Mouse (Mus musculus): ENCODE results near the gene Nek4.

The Nek4 gene

GRCm38 (mm10) chr14:30943038-30943437 is 8.1 kb upstream of the Nek4 start, which contains the start of gene Itih1:
TSS of gene Itih1 (minus strand) at chr14:30943289.
- no peak for TF ChIP-seq GATA4 (IDR thresholded peaks at IDR 0.05; ENCODE audit: insufficient replicate concordance, low read length)

- no peak for TF ChIP-seq GATA4 (IDR thresholded peaks at IDR 0.05; ENCODE audit: insufficient replicate concordance, low read length)
Measured at GRCm38 (mm10) chr14:30943860-30944674, 7.1 kb upstream of the Nek4 start.

DNA sequence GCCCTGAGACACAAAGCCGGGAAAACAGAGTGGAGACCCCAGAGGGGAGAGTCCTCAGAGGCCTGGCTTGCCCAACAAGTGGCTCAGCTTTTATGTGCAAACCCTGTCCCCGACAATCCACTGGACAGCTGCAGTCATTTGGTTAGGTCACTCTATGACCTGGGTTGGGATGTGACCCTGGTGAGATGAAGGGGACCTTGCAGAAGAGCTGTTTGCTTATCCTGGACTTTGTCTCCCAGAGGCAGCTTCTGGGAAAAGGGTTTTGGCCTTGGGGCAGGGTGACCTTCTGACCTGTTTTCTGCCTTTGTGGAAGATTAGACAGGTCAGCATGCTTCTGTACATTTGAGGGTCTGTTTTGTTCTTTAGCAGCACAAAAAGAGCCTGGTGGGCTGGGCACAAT is 6.4 kb upstream of the Nek4 start:
- peak; percentile 13; the same call in 1 of the 2 replicates for TF ChIP-seq GATA4 (IDR thresholded peaks at IDR 0.05; ENCODE audit: insufficient replicate concordance, low read length)

GRCm38 (mm10) chr14:30949986-30950385 is 1.2 kb upstream of the Nek4 start:
- TF ChIP-seq GATA4 (IDR thresholded peaks at IDR 0.05; ENCODE audit: insufficient replicate concordance, low read length): no peak

DNA sequence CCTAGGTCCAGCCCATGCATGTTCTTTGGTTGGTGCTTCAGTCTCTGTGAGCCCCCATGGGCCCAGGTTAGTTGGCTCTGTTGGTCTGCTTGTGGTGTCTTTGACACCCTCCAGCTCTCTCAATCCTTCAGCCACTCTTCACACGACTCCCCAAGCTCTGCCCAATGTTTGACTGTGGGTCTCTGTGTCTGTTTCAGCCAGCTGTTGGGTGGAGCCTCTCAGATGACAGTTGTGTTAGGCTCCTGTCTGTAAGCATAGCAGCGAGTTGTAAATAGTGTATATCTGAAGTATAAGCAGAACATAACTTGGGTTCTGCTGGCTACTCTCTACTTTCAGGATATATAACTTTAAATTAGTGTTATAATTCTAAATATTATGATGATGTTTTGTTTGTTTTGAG is 7.3 kb downstream of the Nek4 start:
- TF ChIP-seq GATA4 (IDR thresholded peaks at IDR 0.05; ENCODE audit: insufficient replicate concordance, low read length): no peak

GRCm38 (mm10) chr14:30959031-30959430 is 7.9 kb downstream of the Nek4 start:
- TF ChIP-seq GATA4 (IDR thresholded peaks at IDR 0.05; ENCODE audit: insufficient replicate concordance, low read length): no peak

DNA sequence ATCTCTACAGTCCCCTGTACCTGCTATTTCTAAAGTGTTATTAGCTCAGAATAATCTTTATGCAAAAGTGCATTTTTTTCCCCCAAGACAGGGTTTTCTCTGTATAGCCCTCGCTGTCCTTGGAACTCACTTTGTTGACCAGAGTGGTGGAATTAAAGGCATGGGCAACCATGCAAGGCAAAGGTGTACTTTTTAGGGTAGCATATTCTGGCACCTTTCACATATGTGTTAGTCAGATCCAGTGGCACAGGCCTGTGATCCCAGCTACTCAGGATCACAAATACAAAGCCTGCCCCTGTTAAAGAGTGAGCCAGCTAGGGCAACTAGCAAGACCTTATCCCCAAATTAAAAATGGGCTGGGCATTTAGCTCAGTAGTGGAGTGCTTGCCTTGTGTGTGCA is 9.2 kb downstream of the Nek4 start:
- TF ChIP-seq GATA4 (IDR thresholded peaks at IDR 0.05; ENCODE audit: insufficient replicate concordance, low read length): no peak

GRCm38 (mm10) chr14:30974204-30974603 is 23.0 kb downstream of the Nek4 start:
- no peak for TF ChIP-seq GATA4 (IDR thresholded peaks at IDR 0.05; ENCODE audit: insufficient replicate concordance, low read length)

DNA sequence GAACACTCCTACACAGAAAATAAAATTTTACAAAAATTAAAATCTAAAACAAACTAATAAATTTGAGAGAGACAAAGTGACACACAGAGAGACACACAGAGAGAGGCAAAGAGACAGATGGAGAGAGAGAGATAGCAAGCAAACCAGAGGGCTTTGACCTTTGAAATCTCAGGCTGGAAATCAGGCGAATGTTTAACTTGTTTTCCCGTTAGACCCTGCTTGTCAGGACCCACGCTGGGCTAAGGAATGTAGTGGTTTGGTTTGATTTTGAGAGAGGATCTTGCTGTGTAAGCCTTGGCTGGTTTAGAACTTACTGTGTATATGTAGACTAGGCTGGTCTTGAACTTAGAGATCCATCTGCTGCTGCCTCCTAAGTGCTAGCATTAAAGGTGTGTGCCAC is 25.0 kb downstream of the Nek4 start:
- TF ChIP-seq GATA4 (IDR thresholded peaks at IDR 0.05; ENCODE audit: insufficient replicate concordance, low read length): no peak

- no peak for TF ChIP-seq GATA4 (IDR thresholded peaks at IDR 0.05; ENCODE audit: insufficient replicate concordance, low read length)
Measured at GRCm38 (mm10) chr14:30996417-30996816, 45.2 kb downstream of the Nek4 start.

GRCm38 (mm10) chr14:31000356-31000755 is 49.2 kb downstream of the Nek4 start:
- TF ChIP-seq GATA4 (IDR thresholded peaks at IDR 0.05; ENCODE audit: insufficient replicate concordance, low read length): no peak

DNA sequence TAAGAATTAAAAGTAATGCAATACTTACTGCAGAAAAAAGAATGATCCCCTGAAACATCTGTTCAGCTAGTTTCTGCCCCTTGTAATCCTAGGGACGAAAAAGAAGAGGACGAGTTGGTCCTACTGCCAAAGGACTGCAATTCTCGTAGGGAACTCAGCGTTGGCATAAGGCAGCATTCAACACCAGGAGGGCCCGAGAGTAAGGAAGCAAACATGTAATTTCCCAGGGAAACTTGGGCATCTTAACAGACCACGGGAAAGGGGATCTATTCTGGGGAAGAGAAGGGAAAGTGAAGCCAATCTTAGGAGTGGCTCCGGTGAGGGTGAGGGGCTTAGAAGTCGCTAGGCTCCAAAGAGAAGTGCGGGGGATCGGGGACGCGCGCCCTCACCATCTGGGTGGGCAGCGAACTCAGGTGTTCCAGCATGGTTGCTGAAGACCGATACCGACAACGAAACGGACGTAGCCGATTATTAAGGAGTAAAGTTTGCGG is 49.7 kb downstream of the Nek4 start:
- TF ChIP-seq GATA4 (IDR thresholded peaks at IDR 0.05; ENCODE audit: insufficient replicate concordance, low read length): no peak

DNA sequence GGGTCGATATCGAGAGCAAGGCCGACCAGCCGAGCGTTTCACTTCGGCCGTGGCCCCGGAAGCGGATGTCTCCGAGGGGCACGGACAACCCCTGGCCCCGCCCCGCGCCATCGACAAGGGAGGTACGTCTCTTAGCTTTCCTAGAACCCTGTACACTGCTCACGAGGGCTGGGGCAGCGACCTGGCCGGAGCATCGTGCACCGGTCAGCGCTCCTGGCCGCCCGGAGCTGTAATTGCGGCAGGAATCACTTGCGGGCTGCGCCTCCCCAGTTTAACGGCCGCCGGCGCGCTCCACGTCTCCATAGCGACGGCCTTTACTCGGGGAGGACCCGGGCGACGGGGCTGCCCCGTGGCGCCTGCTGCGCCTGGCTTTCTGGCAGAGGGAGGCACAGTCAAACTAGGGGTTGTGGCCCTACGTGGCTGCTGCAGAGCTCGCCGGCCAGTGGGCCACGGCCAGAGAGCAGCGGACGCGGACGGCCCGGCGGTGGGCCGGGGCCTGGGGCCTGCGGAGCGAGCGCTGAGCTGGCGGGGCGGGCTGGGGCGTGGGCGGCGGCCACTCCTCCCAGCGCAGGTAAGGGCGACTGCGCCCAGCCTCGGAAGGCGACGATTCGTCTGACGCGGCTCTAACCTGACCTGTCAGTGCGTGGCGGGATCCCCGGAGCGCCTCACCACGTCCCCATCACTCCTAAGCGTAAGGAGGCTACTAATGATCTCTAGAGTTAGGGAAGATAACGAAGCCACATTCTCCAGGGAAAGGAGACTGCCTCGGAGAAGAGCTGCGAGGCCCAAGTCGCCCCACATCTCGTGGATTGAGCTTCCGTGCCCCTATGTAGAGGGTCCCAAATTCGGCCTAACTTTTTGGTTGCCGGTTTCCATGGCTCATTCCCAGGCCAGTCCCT is 50.4 kb downstream of the Nek4 start, which contains the start of the genes Glt8d1 and Spcs1:
Gene Glt8d1, plus strand, starts transcription at position 94 of the 899 bp plus-strand sequence.
Gene Spcs1, minus strand, starts transcription at position 366 of the 899 bp plus-strand sequence.
- peak; percentile 18; the same call in 1 of the 2 replicates for TF ChIP-seq GATA4 (IDR thresholded peaks at IDR 0.05; ENCODE audit: insufficient replicate concordance, low read length)

DNA sequence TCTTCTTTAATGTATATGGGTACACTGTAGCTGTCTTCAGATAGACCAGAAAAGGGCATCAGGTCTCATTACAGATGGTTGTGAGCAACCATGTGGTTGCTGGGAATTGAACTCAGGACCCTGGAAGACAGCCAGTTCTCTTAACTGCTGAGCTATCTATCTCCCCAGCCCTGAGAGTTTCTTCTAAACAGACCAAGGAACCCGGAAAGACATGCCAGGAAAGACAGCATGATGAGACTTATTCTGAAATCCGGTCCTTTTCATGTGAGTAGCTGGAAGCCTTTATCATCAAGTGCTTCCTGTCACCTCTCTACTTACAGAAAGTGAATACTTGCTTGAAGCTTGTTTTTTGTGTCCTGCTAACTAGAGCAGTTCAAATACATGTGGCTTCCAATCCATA is 53.4 kb downstream of the Nek4 start:
- no peak for TF ChIP-seq GATA4 (IDR thresholded peaks at IDR 0.05; ENCODE audit: insufficient replicate concordance, low read length)

- no peak for TF ChIP-seq GATA4 (IDR thresholded peaks at IDR 0.05; ENCODE audit: insufficient replicate concordance, low read length)
Measured at GRCm38 (mm10) chr14:31006779-31007178, 55.6 kb downstream of the Nek4 start.
